Mouse (Mus musculus): ENCODE measurements around the gene Ints1.

DNA sequence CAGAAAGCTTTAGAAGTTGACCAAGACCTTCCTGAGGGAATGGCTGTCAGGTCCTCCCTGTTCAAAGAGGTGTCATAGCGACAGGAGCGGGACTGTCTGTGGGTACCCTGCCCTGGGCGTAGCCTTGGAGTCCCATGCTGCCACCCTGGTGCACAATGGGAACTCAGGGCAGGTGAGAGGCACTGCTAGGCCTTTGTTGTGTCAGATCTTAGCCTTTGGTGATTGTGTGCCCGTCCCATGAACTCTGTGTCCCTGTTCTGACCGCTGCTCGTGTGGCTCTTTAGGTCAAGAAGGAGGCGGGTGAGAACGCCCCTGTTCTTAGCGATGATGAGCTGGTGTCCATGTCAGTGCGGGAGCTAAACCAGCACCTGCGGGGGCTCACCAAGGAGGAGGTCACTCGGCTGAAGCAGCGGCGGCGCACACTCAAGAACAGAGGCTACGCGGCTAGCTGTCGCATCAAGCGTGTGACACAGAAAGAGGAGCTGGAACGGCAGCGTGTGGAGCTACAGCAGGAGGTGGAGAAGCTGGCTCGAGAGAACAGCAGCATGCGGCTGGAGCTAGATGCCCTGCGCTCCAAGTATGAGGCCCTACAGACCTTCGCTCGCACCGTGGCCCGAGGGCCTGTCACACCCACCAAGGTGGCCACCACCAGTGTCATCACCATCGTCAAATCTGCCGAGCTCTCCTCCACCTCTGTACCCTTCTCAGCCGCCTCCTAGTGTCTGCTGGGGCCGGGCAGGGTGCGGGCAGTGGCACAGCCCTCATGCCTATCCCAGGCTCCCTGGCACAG lies 24.5 kb upstream of the Ints1 start:
- TF ChIP-seq CTCF (IDR thresholded peaks at IDR 0.05; ENCODE audit: borderline replicate concordance, extremely low read depth, insufficient read depth, insufficient read length) = no peak
- TF ChIP-seq POLR2A (IDR thresholded peaks at IDR 0.05; ENCODE audit: borderline replicate concordance, extremely low read depth, insufficient read depth, insufficient read length, poor library complexity, severe bottlenecking) = no peak

Measured in brain, embryonic 14.5 days (tissue).